Mouse (Mus musculus) embryonic facial prominence, embryonic 12.5 days (tissue): ENCODE results near the gene Dgkb. TPM values are rescaled to one million over a fixed set of nuclear protein-coding genes. Genes with fewer than 3 reads are reported as not detected.

Source experiments
- ATAC-seq: fragments of 200-750 bp; cut with Nextera tagmentation; 2 replicates; pipeline ENCODE4 v1.8.0; 2017; ENCODE audit not compliant: insufficient number of reproducible peaks, insufficient read depth, low FRiP score, low TSS enrichment
- H3K27ac ChIP-seq: fragments of 300-500 bp; sonication (generic); 2 replicates; pipeline ENCODE4 v1.5.1; 2016; ENCODE audit warnings: mild to moderate bottlenecking
- H3K27me3 ChIP-seq: fragments of 300-500 bp; sonication (generic); 2 replicates; pipeline ENCODE4 v1.6.1; 2016; ENCODE audit warnings: mild to moderate bottlenecking, moderate library complexity
- H3K36me3 ChIP-seq: fragments of 300-500 bp; sonication (generic); 2 replicates; pipeline ENCODE4 v1.6.1; 2016; ENCODE audit warnings: mild to moderate bottlenecking
- H3K4me1 ChIP-seq: fragments of 300-500 bp; sonication (generic); 2 replicates; pipeline ENCODE4 v1.6.1; 2016
- H3K4me2 ChIP-seq: fragments of 300-500 bp; sonication (generic); replicated peaks from 2 replicates; pipeline ENCODE4 v1.6.1; 2016; ENCODE audit warnings: mild to moderate bottlenecking, moderate library complexity
- H3K4me3 ChIP-seq: fragments of 300-500 bp; sonication (generic); 2 replicates; pipeline ENCODE4 v1.5.1; 2016; ENCODE audit warnings: mild to moderate bottlenecking
- H3K9ac ChIP-seq: fragments of 300-500 bp; sonication (generic); 2 replicates; pipeline ENCODE4 v1.6.1; 2016; ENCODE audit warnings: mild to moderate bottlenecking, moderate library complexity
- H3K9me3 ChIP-seq: fragments of 300-500 bp; sonication (generic); 2 replicates; pipeline ENCODE4 v1.6.1; 2016; ENCODE audit warnings: mild to moderate bottlenecking, moderate library complexity
- WGBS: fragments of 180-500 bp; shearing (Covaris S2); methylation state at CpG from one replicate; pipeline ENCODE4 v1.1.7; 2016; 5-methylcytosine and 5-hydroxymethylcytosine counted together
- polyA plus RNA-seq: library from polyadenylated mRNA; unstranded; fragments of >200 nt; fragmentation: Nextera tagmentation; extraction: Ambion mirVana; gene quantifications from 2 replicates; pipeline ENCODE4 v1.2.1, GENCODE M21; 2016

Gene Dgkb
- polyA plus RNA-seq, 1 experiment from 2014 or later, result 2.1 TPM

DNA sequence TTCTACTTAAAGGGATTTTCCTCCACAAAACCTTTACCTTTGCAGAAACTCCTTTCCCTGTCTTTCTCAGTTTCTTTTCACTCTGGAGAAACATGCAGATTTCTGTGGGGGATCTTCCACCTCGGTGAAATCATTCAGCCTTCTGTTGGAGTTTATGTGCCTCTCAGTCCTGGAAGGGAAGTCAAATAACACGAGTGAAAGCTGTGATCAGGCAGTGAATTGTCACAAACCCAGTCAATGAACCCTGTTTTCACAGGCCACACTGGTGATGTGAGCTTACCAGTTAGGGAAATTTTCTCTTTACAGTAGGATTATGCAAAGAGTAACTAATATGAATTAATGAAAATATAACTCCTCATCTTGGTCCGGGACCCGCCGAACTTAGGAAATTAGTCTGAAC, 229.7 kb downstream of the Dgkb start:
- Histone ChIP-seq H3K36me3 (no peaks in the 10 kb centered on the region), H3K4me2 (no peak overlapping the region), H3K4me3 (no peak overlapping the region), H3K27ac (no peak overlapping the region), H3K9me3 (no peaks in the 10 kb centered on the region), H3K27me3 (no peaks in the 10 kb centered on the region), H3K9ac (no peak overlapping the region), H3K4me1 (no peaks in the 10 kb centered on the region)
- 90% methylated on average over 5 of the region's 5 CpGs for WGBS
- no peak for ATAC-seq

DNA sequence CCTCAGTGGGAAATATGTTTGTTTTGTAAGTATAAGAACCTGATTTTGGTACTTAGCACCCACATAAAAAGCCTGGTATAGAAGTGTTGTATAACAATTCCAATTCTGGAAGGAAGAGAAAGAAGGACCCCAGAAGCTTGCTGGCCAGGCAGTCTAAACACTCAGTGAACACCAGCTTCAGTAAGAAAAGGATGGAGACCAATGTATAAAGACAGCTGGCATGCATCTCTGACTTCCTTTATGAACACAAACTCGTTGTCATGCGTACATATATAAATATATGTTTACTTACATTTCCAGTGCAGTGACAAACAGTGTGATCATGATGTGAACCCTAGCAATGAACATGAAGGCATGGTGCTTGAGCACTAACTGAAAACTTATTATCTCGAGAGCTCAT, 270.7 kb downstream of the Dgkb start:
- H3K27ac ChIP-seq, result no peak overlapping the region
- no peak overlapping the region for H3K4me2 ChIP-seq
- 87% methylated on average over 3 of the region's 3 CpGs for WGBS
- no peak overlapping the region for H3K4me3 ChIP-seq
- H3K4me1 ChIP-seq, result no peaks in the 10 kb centered on the region
- no peaks in the 10 kb centered on the region for H3K9me3 ChIP-seq
- H3K9ac ChIP-seq, result no peak overlapping the region
- no peaks in the 10 kb centered on the region for H3K27me3 ChIP-seq
- H3K36me3 ChIP-seq, result no peaks in the 10 kb centered on the region
- ATAC-seq, result no peak

DNA sequence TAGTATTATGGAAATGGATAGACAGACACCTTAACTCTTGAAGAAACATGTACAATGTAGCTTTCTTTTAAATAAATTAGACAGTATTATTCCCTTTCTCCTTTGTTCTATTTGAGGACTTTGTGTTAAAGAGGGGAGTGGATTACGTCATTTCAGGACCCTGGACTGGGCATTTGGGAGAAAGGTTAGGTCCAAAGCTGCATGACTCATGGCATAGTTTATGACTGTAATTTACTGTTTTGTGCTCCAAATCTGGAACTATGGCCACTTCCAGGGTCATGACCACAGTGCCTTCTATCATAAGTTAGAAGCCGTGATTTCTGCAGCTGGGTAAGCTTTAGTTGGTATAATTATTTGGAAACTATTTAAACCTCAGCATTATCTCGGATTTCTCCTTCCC, 294.4 kb downstream of the Dgkb start:
- ATAC-seq, result no peak
- Histone ChIP-seq H3K36me3 (no peaks in the 10 kb centered on the region), H3K9ac (no peak overlapping the region), H3K4me1 (no peaks in the 10 kb centered on the region), H3K4me2 (no peak overlapping the region), H3K9me3 (no peaks in the 10 kb centered on the region), H3K27ac (no peak overlapping the region), H3K4me3 (no peak overlapping the region), H3K27me3 (no peaks in the 10 kb centered on the region)
- whole genome bisulfite sequencing, result 68% methylated on average over 3 of the region's 3 CpGs

DNA sequence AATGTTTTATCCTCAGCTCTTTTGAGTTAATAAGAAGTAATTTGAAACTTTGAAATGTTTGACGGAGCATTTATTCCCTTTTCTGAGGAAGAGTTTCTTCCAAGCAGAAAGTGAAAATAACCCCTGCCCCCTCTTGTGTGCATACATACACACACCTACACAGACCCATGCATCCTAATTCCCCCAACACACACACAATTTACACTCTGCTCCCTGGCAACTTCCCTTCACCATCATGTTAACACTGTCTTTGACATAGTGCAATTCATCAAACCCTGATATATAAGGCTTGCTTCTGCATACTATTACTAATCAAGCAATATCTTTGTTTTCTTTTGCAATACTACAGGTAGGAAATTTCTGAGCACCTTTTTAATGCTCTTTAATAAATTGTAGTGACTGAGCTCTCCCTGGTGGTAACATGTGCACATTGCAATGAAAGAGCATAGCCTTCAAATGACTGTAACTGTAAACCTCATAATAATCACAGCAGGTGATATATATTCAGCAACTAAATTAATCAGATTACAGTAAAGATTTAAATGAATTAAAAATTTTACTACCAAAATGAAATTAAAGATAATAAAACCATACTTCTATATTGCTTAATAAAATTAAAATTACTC, 297.6 kb downstream of the Dgkb start:
- ATAC-seq, result no peak
- WGBS, result 41% methylated on average over 1 of the region's 1 CpGs
- no peak overlapping the region for H3K27ac ChIP-seq
- no peaks in the 10 kb centered on the region for H3K9me3 ChIP-seq
- no peak overlapping the region for H3K4me2 ChIP-seq
- H3K9ac ChIP-seq, result no peak overlapping the region
- no peaks in the 10 kb centered on the region for H3K27me3 ChIP-seq
- no peaks in the 10 kb centered on the region for H3K4me1 ChIP-seq
- no peak overlapping the region for H3K4me3 ChIP-seq
- H3K36me3 ChIP-seq, result no peaks in the 10 kb centered on the region

DNA sequence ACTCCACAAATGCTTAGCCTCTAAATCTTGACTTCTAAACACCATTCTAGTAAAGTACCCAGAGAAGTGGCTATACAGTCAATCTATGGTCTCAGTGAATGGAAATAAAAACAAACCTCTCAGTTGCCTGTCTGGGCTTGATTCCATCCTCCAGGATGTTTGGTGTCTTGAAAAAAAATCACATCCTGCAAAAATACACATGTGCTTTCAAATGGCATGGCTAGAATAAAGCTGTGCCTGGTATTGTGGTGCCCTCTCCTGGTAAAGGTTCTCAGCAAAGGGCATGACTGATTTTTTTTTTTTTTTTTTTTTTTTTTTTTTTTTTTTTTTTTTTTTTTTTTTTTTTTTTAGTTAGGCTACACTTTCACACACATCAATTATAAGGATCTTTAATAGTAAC, 306.0 kb downstream of the Dgkb start:
- Histone ChIP-seq H3K9me3 (no peaks in the 10 kb centered on the region), H3K36me3 (no peaks in the 10 kb centered on the region), H3K27ac (no peak overlapping the region), H3K4me1 (no peaks in the 10 kb centered on the region), H3K27me3 (no peaks in the 10 kb centered on the region), H3K4me3 (no peak overlapping the region), H3K4me2 (no peak overlapping the region), H3K9ac (no peak overlapping the region)
- ATAC-seq, result no peak

DNA sequence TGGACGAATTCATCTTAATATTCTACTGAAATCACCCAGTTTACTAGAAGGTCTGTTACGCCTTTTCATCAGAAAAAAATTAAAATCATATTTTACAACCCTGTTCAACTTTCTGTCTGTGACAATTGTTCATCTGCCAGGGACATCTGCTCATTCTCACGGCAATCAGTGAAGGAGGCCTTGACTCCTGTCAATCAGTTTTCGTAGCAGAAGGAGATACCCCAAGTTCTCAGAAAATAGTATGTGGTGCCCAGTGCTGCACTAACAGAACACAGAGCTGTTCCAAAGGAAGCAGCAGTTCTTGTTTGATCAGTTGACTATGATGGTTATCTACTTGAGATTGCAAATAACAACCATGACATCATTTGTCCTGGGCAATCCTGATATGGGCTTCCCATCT, 307.8 kb downstream of the Dgkb start:
- no peak overlapping the region for H3K4me2 ChIP-seq
- H3K27me3 ChIP-seq, result no peaks in the 10 kb centered on the region
- H3K9ac ChIP-seq, result no peak overlapping the region
- H3K4me1 ChIP-seq, result no peaks in the 10 kb centered on the region
- no peak overlapping the region for H3K27ac ChIP-seq
- ATAC-seq, result no peak
- H3K4me3 ChIP-seq, result no peak overlapping the region
- no peaks in the 10 kb centered on the region for H3K36me3 ChIP-seq
- WGBS, result 83% methylated on average over 4 of the region's 4 CpGs
- no peaks in the 10 kb centered on the region for H3K9me3 ChIP-seq

DNA sequence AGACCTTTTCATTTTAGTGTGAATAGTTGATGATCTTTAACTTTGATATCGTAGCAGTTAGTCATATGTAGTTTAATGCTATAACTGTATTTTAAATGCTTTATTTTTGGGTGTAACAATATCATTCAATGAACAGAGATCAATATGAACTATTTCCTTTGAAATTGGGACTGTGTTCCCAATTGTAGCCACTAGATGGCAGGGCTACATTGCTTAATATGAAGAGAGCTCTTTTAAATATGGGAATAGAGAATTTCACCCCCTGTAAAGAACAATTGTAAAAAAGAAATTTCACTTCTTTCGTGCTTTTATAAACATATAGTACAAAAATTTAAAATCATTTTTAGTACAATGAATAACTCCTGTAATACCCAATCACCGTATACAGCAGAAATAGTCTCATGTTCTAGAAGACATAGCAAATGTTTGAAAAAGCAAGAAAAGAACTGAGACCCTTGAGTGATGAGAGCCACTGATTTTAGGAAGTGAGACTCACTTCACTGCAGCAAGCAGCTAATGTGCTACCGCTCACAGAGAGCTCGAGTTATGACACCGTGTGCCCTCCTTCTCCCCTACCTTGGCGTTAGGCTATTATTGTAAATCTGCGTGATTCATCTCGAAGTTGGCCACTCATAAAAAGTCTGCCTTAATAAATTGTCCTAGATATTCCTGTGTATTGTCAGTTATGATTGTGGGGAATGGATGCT, 312.8 kb downstream of the Dgkb start:
- 67% methylated on average over 9 of the region's 9 CpGs for WGBS
- no peaks in the 10 kb centered on the region for H3K27me3 ChIP-seq
- H3K4me2 ChIP-seq, result no peak overlapping the region
- no peak overlapping the region for H3K9ac ChIP-seq
- H3K4me3 ChIP-seq, result no peak overlapping the region
- no peak for ATAC-seq
- no peaks in the 10 kb centered on the region for H3K9me3 ChIP-seq
- no peaks in the 10 kb centered on the region for H3K4me1 ChIP-seq
- H3K27ac ChIP-seq, result no peak overlapping the region
- no peaks in the 10 kb centered on the region for H3K36me3 ChIP-seq

DNA sequence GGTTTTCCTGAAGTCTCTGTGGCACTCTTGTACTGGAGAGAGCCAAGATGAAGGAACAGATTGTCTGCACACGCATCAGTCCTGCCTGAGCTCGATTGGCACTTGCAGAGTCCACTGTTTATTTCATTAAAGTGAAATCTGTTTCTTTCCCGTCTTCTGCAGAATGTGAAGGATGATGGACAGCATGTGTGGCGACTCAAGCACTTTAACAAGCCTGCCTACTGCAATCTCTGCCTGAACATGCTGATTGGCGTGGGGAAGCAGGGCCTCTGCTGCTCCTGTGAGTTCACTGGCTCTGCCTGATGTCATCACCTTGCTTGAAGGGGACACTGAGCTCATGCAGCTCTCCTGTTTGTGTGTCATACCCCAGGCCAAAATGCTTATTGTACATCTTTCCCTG, 318.9 kb downstream of the Dgkb start:
- ATAC-seq, result no peak
- H3K4me3 ChIP-seq, result no peak overlapping the region
- WGBS, result 42% methylated on average over 5 of the region's 5 CpGs

DNA sequence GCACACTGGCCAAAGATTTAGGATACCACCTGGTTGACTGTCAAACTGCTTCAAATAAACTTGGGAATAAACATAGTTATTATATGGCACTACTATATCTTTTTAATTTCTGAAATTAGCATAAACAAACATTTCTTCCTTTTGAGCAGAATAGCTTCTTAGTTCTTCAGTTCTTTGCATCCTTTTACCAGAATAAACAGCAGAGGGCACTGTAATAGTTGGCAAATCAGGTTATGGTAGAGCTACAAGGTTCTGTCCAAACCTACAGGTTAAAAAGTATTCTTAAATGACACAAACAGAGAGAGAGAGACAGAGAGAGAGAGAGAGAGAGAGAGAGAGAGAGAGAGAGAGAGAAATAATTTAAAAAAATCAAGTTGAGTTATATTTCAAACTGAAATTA, 322.5 kb downstream of the Dgkb start:
- Histone ChIP-seq H3K4me3 (no peak overlapping the region), H3K4me1 (no peaks in the 10 kb centered on the region), H3K9me3 (no peaks in the 10 kb centered on the region), H3K36me3 (no peaks in the 10 kb centered on the region), H3K27me3 (no peaks in the 10 kb centered on the region), H3K9ac (no peak overlapping the region), H3K4me2 (no peak overlapping the region), H3K27ac (no peak overlapping the region)
- no peak for ATAC-seq

More for the DNA sequence above, 318.9 kb downstream of the Dgkb start:
- no peaks in the 10 kb centered on the region for H3K36me3 ChIP-seq
- H3K27ac ChIP-seq, result no peak overlapping the region
- no peaks in the 10 kb centered on the region for H3K4me1 ChIP-seq
- H3K9me3 ChIP-seq, result no peaks in the 10 kb centered on the region
- no peak overlapping the region for H3K4me2 ChIP-seq
- no peak overlapping the region for H3K9ac ChIP-seq
- H3K27me3 ChIP-seq, result no peaks in the 10 kb centered on the region

DNA sequence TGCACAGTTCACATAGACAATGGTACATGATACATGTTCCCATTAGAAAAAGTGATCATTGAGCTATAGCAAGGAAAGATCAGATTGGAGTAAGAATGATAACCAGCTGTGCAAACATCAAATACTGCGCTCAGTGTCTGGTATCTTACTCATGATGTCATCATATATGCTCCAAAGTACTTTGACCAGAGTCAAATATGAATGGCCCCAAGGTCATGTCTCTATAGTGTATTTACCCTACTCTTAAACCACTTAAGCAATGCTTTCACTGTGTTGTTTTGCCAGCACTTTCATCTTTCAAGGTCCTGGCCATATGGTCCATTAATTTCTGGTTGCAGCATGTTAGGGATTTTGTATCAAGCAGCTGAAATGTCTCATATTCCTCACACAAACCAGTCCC, 415.1 kb downstream of the Dgkb start:
- no peaks in the 10 kb centered on the region for H3K4me1 ChIP-seq
- H3K36me3 ChIP-seq, result no peaks in the 10 kb centered on the region
- no peak overlapping the region for H3K9ac ChIP-seq
- WGBS, result 62% methylated on average over 1 of the region's 1 CpGs
- H3K27me3 ChIP-seq, result no peaks in the 10 kb centered on the region
- H3K4me3 ChIP-seq, result no peak overlapping the region
- no peak overlapping the region for H3K27ac ChIP-seq
- no peaks in the 10 kb centered on the region for H3K9me3 ChIP-seq
- no peak for ATAC-seq
- H3K4me2 ChIP-seq, result no peak overlapping the region

DNA sequence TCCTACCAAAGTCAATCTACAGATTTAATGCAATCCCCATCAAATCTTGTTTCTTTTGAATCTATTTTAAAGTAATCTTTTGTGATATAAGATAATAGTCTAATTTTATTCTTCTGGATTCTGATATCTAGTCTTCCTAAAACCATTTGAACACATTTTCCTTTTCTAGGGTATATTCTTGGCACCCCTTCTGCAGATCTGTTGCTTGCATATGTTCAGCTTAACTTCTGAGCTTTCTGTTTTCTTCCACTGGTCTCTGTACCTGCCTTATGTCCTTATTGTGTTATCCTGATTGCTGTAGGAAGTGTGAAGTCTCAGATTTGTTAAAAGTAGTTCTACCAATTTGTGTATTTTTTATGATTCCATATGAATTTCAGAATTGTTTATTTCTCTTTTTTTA, 451.3 kb downstream of the Dgkb start:
- Histone ChIP-seq H3K27ac (no peak overlapping the region), H3K9me3 (no peaks in the 10 kb centered on the region), H3K27me3 (no peaks in the 10 kb centered on the region), H3K4me1 (no peaks in the 10 kb centered on the region), H3K4me3 (no peak overlapping the region), H3K4me2 (no peak overlapping the region), H3K9ac (no peak overlapping the region), H3K36me3 (no peaks in the 10 kb centered on the region)
- ATAC-seq, result no peak

DNA sequence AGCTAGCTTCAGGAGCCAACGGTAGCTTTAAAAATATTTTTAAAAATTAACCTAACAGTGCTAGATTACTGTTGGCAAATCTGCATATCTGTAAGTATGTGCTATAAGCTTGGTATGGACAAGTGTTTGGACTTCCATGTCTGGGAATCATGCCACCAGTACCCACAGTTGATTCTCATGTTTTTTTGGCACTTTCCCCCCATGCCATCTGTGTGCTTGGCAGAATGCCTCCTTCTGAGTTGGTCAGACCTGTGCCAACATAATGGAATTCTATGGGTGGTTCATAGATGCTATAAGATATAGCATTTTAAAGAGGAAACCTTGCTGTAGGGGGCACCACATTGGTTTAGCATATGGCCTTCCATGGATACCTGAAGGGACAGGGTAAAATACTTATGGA, 484.0 kb downstream of the Dgkb start:
- Histone ChIP-seq H3K4me1 (no peaks in the 10 kb centered on the region), H3K4me2 (no peak overlapping the region), H3K27me3 (no peaks in the 10 kb centered on the region), H3K27ac (no peak overlapping the region), H3K9ac (no peak overlapping the region), H3K4me3 (no peak overlapping the region), H3K9me3 (no peaks in the 10 kb centered on the region), H3K36me3 (no peaks in the 10 kb centered on the region)
- WGBS, result 89% methylated on average over 1 of the region's 1 CpGs
- ATAC-seq, result no peak
